Mouse (Mus musculus): ENCODE measurements at regions not wholly inside any gene's neighbourhood (a gene's known extent, or its start where the extent isn't known, plus 50 kb on each side); places are given as distances from the start of the nearest gene placed in this dataset.
"Not testable (repeated sequence)": the region's sequence is repeated elsewhere in the genome, so short reads cannot be mapped to it uniquely, and the experiment has no call there.

DNA sequence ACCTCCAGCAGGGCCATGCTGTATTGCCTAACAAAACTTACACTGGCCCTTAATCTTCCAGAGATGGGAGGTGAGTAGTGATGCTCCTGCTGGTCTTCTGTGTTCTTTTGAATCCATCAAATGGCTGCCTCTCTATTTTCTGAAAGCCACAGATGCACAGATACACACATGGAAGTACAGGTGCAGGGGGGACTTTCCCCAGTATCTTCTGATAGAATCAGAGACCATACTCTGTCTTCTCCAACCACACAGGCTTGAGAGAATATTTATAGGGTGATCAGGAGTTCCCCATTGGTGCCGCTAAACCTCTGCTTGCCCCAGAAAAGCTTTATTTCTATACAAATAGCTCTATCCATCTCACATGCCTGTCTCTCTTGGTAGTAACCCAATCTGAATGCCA, 133.5 kb upstream of the Tbl1xr1 start:
- DNase-seq: no peak

DNA sequence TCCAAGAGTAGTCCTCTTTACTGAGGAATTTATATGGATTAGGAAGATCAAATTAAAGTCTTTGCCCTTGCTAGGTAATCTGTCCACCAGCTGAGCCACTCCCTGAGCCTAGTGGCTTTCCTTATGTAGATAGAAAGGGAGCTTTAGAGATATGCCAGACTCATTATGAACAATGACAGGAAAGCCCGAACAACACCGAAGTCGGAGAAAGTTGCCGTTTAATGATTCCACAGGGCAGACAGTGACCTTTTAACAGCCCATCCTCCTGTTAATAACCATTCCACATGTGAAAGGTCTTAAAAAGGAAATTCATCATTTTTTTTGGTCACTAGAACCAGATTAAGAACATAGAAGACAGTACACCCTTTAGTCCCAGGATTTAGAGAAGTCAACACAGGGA, 130.7 kb upstream of the Tbl1xr1 start:
- DNase-seq: no peak

DNA sequence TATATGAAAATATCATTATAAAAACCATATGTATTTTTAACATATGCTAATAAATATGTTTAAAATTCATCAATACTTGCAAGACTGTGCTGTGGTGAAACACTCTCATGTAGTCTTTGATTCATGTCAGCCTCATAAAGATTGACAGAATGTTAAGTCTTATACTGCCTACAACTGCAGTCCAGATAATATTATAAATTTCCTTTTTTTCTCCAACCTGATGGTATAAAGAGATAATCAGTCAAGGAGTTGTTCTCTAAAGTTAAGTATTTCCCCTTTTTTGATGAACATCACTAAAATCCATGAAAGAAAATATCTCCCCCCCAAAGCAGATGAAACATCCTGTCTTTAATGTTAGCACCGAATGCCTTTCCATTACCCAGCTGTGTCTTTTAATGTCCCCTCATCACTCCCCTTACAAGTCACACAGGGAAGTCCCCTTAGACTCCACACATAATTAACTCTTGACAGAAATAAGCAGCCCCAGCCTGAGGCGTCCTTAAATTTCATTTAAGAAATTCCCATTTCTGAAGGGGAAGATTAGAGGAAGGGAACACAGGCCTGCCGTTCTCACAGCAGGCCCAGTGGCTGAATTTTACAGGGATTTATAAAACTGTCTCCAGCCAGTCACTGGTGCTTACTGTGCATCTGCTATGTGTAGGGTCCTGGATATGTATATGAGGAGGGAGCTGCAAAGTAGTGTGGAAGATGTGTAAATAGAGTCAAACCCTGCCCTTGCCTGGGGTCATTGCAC, 129.0 kb upstream of the Tbl1xr1 start:
- DNase-seq: no peak

DNA sequence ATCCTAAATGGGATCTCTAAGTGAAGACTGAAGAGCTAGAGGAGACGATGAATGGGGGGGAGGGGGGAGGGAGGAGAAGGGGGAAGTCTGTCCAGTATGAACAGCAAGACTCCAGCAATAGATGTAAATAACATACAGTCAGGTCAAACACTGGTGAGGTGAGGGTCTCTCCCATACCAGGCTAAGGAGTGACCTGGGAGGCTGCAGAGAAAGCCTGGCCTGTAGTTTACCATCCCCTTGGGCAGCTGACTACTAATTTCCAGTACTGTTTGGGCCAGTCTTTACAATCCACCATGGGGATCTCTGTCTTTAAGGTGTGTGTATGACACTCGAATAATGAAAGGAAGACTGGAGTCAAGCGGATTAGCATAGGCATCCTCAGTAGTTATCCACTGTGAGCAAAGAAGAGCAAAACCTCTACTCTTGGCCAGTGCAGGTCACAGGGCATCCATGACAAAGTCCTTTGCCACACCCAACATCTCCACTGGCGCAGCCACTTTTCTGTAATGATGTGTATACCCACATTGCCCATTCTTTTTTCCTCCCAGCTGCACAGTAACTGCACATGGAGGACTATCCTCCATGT, 128.3 kb upstream of the Tbl1xr1 start:
- DNase-seq: no peak

DNA sequence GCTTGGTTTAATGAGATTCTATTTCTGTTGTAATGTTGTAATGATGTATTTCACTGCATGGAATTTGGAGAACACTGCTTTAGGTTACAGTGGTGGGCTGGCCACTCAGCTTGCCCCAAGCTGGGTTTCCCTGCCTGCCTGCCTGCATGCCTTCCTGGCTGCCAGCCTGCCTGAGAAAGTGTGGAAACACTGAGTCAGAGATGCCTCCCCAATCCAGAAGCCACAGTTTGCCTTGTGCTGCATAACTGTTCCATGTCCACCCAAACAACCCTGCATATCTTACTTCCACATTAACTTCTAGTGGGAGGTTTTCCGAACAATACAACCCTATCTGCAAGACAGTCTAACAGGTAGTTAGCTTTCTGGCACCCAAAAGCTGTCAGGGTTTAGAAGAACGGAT, 127.0 kb upstream of the Tbl1xr1 start:
- no peak for DNase-seq

DNA sequence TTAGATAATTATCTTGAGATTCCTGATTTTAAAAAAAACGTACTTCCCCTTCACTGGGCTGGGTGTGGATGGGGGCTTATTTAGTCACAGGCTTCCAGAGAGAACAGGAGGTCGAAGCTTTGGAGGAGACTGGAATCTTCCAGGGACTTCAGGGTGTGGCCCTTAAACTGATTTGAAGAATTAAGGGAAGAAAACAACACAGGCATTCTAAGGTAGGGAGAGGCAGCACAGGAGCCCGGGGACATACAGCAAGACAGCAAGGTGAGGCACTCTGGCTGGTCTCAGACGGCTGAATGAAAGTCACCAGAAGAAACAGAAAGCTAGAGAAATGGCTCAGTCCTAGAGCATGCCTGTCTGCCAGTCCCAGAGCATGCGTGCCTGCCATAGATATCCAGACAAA, 125.9 kb upstream of the Tbl1xr1 start:
- no peak for DNase-seq

DNA sequence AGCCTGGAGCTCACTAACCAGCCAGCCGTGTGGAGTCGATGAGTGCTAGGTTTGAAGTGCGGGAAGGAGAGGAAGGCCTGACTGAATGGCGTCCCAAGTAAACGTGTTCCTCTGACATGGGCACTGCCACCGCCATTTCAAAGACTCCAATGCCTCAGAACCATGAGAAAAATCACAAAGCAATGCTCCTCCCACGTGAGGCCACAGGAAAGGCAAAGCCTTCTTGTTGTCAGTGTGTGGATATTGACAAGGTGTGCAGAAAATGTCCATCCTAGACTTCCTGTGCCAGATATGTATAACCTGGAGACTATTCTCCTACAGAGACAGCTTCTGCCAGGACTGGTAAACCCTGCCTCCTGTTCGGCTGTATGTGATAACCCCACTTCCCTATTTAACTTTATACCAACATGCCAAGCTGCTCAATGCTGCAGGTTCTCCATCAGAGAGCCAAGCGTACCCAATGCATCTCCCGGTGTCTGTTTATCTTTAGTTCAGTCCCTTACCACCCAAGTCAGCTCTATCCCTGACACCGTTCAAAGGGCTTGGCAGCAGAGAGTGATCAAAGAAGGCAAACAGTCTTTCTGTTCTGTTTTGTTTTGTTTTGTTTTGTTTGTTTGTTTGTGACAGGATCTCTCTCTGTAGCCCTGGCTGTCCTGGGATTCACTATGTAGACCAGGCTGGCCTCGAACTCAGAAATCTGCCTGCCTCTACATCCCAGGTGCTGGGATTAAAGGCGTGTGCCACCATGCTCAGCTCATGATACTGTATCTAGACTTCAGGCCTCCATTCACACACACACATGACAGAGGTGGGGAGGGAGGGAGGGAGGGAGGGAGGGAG, 124.8 kb upstream of the Tbl1xr1 start:
- no peak for DNase-seq

DNA sequence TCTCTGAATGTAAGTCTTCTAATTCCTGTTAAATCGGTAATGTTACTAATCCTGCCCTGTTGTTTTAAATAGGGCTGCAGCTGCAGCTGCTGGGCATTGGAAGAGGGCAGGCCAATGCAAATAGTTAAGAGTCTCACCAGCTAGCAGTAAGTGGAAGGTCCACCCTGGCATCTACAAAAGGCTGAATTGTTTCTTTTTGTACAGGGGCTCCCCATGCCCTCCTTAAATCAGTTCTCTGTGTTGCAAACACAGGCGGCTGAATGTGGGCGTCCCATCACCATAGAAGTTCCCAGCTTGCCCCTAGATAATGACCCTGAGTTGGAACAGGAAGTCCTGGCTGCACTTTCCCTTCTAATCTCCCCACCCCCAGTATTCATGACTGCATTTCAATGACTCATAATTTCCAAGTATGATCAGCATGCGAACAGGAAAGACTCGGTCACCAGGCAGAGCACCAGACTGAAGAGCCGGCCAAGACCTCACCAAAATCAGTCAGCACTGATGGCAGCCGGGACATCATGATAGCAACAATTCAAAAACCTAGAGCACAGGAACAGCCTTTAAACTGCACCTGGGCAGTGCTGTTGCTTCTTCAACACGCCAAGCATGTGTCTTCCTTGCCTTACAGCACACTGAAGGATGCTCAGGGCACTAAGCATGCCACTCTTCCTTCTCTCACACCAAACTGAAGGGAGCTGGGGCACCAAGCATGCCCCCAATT, 123.6 kb upstream of the Tbl1xr1 start:
- DNase-seq: peak; percentile 74

DNA sequence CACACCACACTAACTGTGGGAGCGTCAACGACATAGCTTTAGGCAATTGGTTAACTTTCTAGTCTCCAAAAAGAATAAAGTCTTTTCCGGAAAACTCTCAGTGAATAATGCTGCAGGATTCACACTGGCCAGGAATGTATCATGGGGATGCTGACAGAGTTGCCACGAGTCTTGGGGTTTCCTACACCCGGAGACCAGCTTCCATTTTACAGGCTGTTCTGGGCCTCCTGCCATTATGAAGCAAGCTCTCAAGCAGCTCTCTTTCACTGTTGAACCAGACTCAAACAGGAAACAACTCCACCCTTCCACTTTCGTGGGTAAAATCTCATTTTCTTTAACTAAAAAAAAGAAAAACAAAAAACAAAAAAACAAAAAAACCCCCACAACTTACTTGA, 123.0 kb upstream of the Tbl1xr1 start:
- DNase-seq: peak; percentile 18

DNA sequence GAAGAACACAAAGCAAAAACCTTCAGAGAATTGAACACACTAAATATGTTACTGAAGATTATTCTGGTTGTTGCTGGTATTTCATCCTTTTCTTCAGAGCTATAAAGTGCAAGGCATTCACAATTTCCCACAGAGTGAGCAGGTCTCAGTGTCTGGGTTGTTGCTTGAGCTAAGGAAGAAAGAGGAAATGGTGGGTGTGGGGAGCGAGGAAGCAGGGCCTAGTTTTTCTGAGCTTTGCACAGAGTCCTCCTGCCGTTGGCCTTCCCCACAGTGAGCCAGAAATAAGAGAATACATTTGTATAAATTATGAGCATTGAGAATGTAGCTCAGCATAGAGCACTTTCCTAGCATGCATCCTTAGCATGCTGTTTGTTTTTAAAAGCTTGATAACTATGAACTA, 120.8 kb upstream of the Tbl1xr1 start:
- no peak for DNase-seq

DNA sequence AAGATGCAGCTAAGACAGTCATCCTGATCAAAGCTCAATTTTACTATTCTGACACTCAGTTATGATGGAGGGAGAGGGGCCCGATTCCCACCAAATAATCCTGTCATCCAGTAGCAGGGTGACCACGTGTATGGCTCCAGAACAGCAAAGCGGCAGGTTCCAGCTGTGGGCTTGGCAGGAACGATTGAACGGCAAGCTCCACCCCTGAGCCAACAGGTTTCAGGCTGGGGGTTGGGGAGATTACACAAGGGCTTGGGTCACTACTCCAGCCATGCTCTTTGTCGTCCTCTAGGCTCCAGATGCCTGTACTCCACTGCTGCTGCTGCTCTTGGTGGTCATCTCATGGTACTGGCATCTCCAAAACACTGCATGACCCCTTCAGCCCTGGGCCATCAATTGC, 119.3 kb upstream of the Tbl1xr1 start:
- not testable (repeated sequence) for DNase-seq

DNA sequence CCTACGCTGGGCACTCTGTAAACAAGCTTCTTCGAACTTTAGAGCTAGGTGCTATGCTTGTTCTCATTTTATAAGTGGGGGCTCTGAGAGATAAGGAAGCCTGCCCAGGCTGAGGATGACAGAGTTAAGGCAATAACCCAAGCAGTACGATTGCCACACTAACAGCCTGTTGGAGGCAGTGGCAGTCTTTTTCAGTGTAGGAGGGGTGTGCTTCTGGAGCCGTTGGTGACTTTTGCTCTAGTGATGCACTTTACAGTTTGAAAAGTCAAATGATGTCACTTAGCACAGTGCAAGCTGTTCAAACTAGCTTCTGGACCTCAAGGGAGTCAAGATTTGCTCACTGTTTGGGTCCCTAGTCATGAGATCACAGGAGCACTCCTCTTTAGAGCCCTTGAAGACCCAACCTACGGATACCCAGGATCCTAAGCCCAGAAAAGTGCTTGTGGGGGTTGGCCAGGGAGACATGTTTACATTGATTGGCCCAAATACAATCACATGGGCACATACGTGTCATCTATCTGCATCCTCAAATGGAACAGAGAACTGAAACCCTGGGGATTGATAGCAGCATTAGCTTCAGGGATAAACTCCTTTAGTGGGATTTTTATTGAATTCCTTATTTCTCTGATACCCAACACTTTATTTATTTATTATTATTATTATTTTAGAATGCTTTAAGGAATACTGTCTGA, 117.7 kb upstream of the Tbl1xr1 start:
- DNase-seq: no peak

DNA sequence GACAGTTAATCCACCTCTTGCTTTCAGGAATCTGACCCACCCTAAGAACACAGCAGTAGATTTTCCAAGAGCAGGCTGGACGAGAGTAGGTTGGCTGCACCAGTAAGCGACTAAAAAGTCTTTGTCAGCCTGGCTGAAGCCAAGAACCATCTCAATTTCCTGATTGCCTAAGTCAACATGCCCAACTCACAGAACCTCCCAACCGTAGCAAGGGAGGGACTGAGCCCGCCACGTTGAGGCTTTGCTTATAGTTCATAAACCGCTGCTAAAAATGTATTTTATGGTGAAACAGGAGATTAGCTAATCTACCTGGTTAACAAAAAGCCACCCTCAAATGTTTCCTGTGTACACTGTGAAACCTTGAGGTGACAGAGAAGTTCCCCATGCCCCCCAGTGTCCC, 115.4 kb upstream of the Tbl1xr1 start:
- DNase-seq: no peak

DNA sequence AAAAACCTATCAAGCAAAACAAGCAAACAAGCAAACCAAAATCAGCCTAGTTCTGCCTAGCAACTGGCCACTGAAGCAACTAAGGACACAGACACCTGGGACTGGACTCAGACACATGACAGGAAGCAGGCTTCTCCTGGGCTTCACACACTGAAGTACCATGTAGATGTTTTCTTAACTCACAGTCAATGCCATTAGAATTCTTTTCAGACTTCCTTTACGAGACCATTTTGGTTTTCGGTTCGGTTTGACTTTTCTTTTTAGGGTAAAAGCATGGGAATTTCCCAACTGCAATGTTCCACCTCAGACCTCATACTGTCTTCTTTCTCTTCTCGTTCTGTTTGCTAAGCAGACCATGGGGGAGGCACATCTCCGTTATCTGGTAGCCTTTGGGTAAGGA, 114.7 kb upstream of the Tbl1xr1 start:
- DNase-seq: no peak

DNA sequence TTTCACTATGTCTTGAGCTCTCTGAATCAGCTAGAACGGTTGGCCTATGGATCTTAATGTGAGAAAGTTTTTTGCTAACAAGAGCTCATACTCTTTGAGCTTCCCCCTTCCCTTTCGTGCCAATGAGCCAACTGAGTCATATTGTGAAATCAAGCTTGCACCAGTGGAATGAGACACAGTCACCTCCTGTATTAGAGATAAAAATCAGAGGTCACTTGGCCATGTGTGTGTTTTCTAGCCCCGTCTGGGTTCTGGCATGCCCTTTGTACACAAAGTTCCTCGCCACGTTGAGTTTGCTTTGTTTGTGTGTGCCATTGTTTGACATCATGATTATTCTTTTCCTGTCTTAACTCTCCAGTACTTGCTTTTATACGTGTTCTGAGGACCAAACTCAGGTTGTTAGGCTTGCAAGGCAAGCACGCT, 114.1 kb upstream of the Tbl1xr1 start:
- no peak for DNase-seq

DNA sequence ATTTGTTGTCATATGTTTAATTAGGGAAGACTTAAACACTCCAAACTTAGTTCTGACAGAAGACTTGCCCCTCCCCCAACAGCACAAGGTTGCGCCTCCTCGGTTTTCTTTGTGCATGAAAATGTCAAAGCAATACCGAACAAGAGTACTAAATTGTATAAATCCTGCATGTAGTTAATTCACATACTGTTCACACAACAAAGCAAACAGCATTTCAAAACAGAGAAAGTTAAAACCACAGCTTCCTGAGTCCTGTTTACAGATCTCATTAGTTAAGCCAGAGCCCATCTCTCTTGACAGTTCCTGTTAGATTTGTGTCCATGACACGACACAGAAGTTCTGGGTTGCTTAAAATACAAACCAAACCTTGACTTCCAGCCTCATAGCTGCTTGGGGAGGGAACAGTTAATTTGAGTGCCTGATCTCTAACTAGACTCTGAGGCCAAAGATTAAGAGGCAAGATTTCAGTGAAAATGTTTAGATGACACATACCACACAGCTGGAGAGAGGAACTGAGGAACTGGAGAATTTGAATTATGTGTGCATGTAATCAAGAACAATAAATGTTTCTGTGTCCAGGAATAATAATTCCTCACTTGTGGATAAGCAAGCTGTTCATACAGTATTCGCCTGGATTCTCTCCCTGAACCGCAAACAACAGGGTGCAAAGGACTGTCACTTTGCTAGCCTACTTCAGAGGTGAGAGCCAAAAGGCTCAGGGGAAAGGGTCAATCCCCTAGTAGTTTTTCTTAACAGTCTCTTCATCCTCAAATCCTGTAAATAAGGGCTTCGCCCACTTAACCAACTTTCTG, 113.3 kb upstream of the Tbl1xr1 start:
- peak; percentile 43 for DNase-seq

DNA sequence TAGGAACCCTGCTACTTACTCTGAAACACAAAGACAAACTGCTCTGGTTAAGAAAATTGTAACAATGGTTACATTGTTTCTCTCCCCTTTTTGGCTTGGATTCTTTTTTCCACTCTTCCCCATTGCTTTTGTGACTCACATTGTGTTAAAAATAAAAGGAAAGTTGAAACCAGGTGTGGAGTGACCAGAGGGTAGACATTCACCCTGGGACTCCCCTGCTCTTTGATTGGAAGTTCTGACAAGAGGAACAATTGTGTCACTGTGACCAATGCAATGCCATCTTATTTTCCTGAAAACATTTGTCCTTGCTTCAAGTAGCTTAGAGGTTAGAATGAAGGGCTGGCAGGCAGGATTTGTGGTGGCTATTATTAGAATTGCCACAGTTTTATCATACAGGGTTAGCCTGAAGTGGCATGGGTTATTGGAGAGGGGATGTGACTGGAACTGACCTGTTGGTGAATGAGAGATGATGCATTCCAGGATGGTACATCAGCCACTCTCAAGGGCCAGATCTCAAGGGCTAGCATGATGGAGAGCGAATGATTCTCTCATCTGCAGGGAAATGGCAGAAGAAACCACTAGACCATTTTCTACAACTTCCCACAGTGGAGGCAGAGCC, 112.6 kb upstream of the Tbl1xr1 start:
- no peak for DNase-seq

DNA sequence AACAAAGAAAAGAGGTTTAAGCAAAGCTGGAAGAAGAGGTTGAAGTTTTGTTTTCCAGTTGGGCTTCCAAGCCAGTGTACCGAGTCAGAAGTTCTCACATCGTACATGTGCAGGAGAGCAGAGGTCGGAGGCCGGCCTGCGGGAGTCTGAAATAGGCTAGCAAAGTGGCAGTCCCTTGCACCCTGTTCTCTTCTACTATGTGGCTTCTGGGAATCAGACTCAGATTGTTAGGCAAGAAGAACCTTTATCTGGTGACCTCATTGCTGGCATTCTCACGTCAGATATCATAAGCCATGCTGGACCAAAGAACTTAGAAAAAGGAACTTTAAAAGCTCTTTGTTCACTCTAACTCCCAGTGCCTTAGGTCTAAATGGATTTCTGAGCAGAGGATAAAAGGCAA, 112.0 kb upstream of the Tbl1xr1 start:
- DNase-seq: no peak

DNA sequence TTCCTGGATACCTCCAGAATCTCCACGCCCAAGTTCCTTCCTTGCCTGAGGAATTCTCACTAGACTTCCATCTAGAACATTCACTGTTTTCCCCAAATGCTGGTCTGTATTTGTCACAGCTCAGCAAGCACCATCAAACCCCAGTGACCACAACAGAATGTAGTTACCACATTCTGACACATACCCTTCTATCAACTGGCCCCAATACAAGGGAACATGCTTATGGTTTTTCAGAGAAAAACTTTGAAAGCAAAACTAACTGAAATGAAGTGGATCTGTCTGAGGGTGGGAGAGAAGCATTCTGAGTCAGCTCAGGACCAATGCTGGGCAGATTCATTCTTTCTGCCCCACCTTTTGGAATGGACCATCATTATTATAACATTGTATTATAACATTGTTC, 110.9 kb upstream of the Tbl1xr1 start:
- DNase-seq: no peak

DNA sequence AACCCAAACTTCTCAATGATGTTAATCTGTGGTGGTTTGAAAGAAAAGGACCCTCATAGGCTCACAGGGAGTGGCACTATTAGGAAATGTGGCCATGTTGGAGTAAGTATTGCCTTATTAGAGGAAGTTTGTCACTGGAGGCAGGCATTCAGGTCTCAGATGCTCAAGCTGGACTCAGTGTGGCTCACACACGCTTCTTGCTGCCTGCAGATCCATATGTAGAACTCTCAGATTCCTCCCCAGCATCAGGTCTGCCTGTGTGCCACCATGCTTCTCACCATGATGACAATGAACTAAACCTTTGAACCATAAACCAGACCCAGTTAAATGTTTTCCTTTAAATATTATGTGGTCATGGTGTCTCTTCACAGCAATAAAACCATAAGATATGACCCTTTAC, 104.7 kb upstream of the Tbl1xr1 start:
- no peak for DNase-seq

DNA sequence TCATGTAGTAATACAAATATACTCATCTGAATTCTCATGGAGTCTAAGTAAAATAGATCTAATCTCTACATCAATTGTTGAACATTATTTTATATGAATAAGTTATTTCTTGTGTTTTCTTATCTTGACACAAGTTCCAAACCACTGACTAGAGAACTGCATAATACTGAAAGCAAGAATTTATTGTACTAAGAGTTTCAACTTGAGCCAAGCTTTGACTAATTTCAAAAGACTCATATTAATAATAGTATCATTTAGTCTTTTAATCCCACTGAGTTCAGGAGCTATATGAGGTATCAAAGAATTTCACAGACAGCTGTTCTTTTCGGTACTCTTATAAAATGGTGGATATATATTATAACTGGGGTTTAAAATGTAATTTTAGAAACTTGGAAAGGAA, 103.3 kb upstream of the Tbl1xr1 start:
- no peak for DNase-seq
